Mouse (Mus musculus): ENCODE data around the gene Tmem94. TPM values are rescaled to one million over a fixed set of nuclear protein-coding genes. Genes with fewer than 3 reads are reported as not detected.

Gene Tmem94
- polyA plus RNA-seq, 1 experiment from 2014 or later = 19.9 TPM

GRCm38 (mm10) chr11:115797665-115798064, 32.4 kb downstream of the Tmem94 start:
- no peak for ATAC-seq (ENCODE audit: insufficient read depth, low FRiP score, low read depth)
- Histone ChIP-seq H3K4me3 (replicated peaks) (no peak overlapping the region), H3K9me3 (no peaks in the 10 kb centered on the region), H3K27me3 (replicated peaks) (no peaks in the 10 kb centered on the region), H3K27ac (no peak overlapping the region), H3K4me1 (no peaks in the 10 kb centered on the region), H3K36me3 (peaks cover 77% of the 10 kb centered on the region), H3K9ac (no peak overlapping the region), H3K4me2 (no peak overlapping the region)
- WGBS = 79% methylated on average over 9 of the region's 9 CpGs

- WGBS = 89% methylated on average over 18 of the region's 18 CpGs
- Histone ChIP-seq H3K27me3 (replicated peaks) (no peaks in the 10 kb centered on the region), H3K27ac (no peak overlapping the region), H3K4me1 (no peaks in the 10 kb centered on the region), H3K9ac (no peak overlapping the region), H3K4me3 (replicated peaks) (no peak overlapping the region), H3K36me3 (peaks cover 74% of the 10 kb centered on the region), H3K4me2 (no peak overlapping the region), H3K9me3 (no peaks in the 10 kb centered on the region)
- no peak for ATAC-seq (ENCODE audit: insufficient read depth, low FRiP score, low read depth)
Observed at GRCm38 (mm10) chr11:115800981-115801380, 35.7 kb downstream of the Tmem94 start.

GRCm38 (mm10) chr11:115803072-115803709, 38.0 kb downstream of the Tmem94 start:
- ATAC-seq (ENCODE audit: insufficient read depth, low FRiP score, low read depth) = no peak
- Histone ChIP-seq H3K9ac (no peak overlapping the region), H3K4me1 (peaks cover 6% of the 10 kb centered on the region), H3K9me3 (no peaks in the 10 kb centered on the region), H3K4me3 (replicated peaks) (no peak overlapping the region), H3K4me2 (no peak overlapping the region), H3K27me3 (replicated peaks) (no peaks in the 10 kb centered on the region), H3K27ac (no peak overlapping the region), H3K36me3 (peaks cover 66% of the 10 kb centered on the region)
- WGBS = 91% methylated on average over 24 of the region's 24 CpGs

- no peak overlapping the region for H3K27ac ChIP-seq
- no peaks in the 10 kb centered on the region for H3K9me3 ChIP-seq
- 90% methylated on average over 7 of the region's 7 CpGs for WGBS
- H3K27me3 ChIP-seq (replicated peaks) = no peaks in the 10 kb centered on the region
- no peak overlapping the region for H3K9ac ChIP-seq
- H3K4me1 ChIP-seq = peaks cover 24% of the 10 kb centered on the region
- H3K4me3 ChIP-seq (replicated peaks) = no peak overlapping the region
- peaks cover 52% of the 10 kb centered on the region for H3K36me3 ChIP-seq
- peak; percentile 61; the same call in 1 of the 2 replicates for ATAC-seq (ENCODE audit: insufficient read depth, low FRiP score, low read depth)
- no peak overlapping the region for H3K4me2 ChIP-seq
Observed at GRCm38 (mm10) chr11:115805005-115805404, 39.8 kb downstream of the Tmem94 start.

GRCm38 (mm10) chr11:115806154-115806553, 40.9 kb downstream of the Tmem94 start:
- Histone ChIP-seq H3K4me3 (replicated peaks) (no peak overlapping the region), H3K9me3 (no peaks in the 10 kb centered on the region), H3K36me3 (peaks cover 46% of the 10 kb centered on the region), H3K27ac (no peak overlapping the region), H3K27me3 (replicated peaks) (no peaks in the 10 kb centered on the region), H3K4me2 (no peak overlapping the region), H3K4me1 (peaks cover 36% of the 10 kb centered on the region), H3K9ac (no peak overlapping the region)
- 89% methylated on average over 10 of the region's 10 CpGs for WGBS
- no peak for ATAC-seq (ENCODE audit: insufficient read depth, low FRiP score, low read depth)

- Histone ChIP-seq H3K4me1 (peaks cover 47% of the 10 kb centered on the region), H3K27me3 (replicated peaks) (no peaks in the 10 kb centered on the region), H3K9me3 (no peaks in the 10 kb centered on the region), H3K9ac (no peak overlapping the region), H3K36me3 (peaks cover 44% of the 10 kb centered on the region), H3K27ac (0 out of 2 replicates have a peak overlapping the region, but pooled peaks have one; percentile 76), H3K4me3 (replicated peaks) (no peak overlapping the region), H3K4me2 (no peak overlapping the region)
- ATAC-seq (ENCODE audit: insufficient read depth, low FRiP score, low read depth) = no peak
- WGBS = 76% methylated on average over 6 of the region's 6 CpGs
Observed at GRCm38 (mm10) chr11:115807306-115807705, 42.1 kb downstream of the Tmem94 start.

- Histone ChIP-seq H3K27me3 (replicated peaks) (no peaks in the 10 kb centered on the region), H3K27ac (peak overlapping the region; percentile 76), H3K9me3 (no peaks in the 10 kb centered on the region), H3K4me3 (replicated peaks) (no peak overlapping the region), H3K9ac (no peak overlapping the region), H3K4me2 (no peak overlapping the region), H3K4me1 (peaks cover 54% of the 10 kb centered on the region), H3K36me3 (peaks cover 37% of the 10 kb centered on the region)
- 72% methylated on average over 11 of the region's 11 CpGs for WGBS
- ATAC-seq (ENCODE audit: insufficient read depth, low FRiP score, low read depth) = no peak
Observed at GRCm38 (mm10) chr11:115807971-115808370, 42.7 kb downstream of the Tmem94 start.

GRCm38 (mm10) chr11:115808696-115809310, 43.6 kb downstream of the Tmem94 start:
- Histone ChIP-seq H3K4me3 (replicated peaks) (peak overlapping the region; percentile 6; the same call in 1 of the 2 replicates), H3K9me3 (no peaks in the 10 kb centered on the region), H3K4me2 (peak overlapping the region; percentile 39), H3K9ac (peak overlapping the region; percentile 12; the same call in 1 of the 2 replicates), H3K36me3 (peaks cover 29% of the 10 kb centered on the region), H3K27me3 (replicated peaks) (no peaks in the 10 kb centered on the region), H3K4me1 (peaks cover 54% of the 10 kb centered on the region), H3K27ac (peak overlapping the region; percentile 76)
- no peak for ATAC-seq (ENCODE audit: insufficient read depth, low FRiP score, low read depth)
- 19% methylated on average over 10 of the region's 10 CpGs for WGBS

- WGBS = 51% methylated on average over 8 of the region's 8 CpGs
- no peaks in the 10 kb centered on the region for H3K9me3 ChIP-seq
- peak overlapping the region; percentile 12; the same call in 1 of the 2 replicates for H3K9ac ChIP-seq
- H3K4me1 ChIP-seq = peaks cover 54% of the 10 kb centered on the region
- H3K4me3 ChIP-seq (replicated peaks) = peak overlapping the region; percentile 6; the same call in 1 of the 2 replicates
- H3K36me3 ChIP-seq = peaks cover 27% of the 10 kb centered on the region; the same call in 1 of the 2 replicates
- no peak for ATAC-seq (ENCODE audit: insufficient read depth, low FRiP score, low read depth)
- no peaks in the 10 kb centered on the region for H3K27me3 ChIP-seq (replicated peaks)
- H3K4me2 ChIP-seq = peak overlapping the region; percentile 39
- peak overlapping the region; percentile 76 for H3K27ac ChIP-seq
Observed at GRCm38 (mm10) chr11:115809311-115809781, 44.1 kb downstream of the Tmem94 start.

- Histone ChIP-seq H3K27me3 (replicated peaks) (no peaks in the 10 kb centered on the region), H3K4me1 (peaks cover 57% of the 10 kb centered on the region), H3K36me3 (peaks cover 18% of the 10 kb centered on the region; the same call in 1 of the 2 replicates), H3K4me2 (peak overlapping the region; percentile 90), H3K4me3 (replicated peaks) (peak overlapping the region; percentile 81), H3K9me3 (no peaks in the 10 kb centered on the region), H3K27ac (peak overlapping the region; percentile 76), H3K9ac (0 out of 2 replicates have a peak overlapping the region, but pooled peaks have one; percentile 16)
- no peak for ATAC-seq (ENCODE audit: insufficient read depth, low FRiP score, low read depth)
- WGBS = 54% methylated on average over 14 of the region's 14 CpGs
Observed at GRCm38 (mm10) chr11:115810377-115810776, 45.1 kb downstream of the Tmem94 start.

- Histone ChIP-seq H3K27ac (peak overlapping the region; percentile 86; the same call in 1 of the 2 replicates), H3K4me1 (peaks cover 65% of the 10 kb centered on the region), H3K9ac (peak overlapping the region; percentile 83; the same call in 1 of the 2 replicates)
Observed at GRCm38 (mm10) chr11:115811381-115812093, 46.3 kb downstream of the Tmem94 start.

More at GRCm38 (mm10) chr11:115811381-115812093, 46.3 kb downstream of the Tmem94 start:
- H3K27me3 ChIP-seq (replicated peaks) = no peaks in the 10 kb centered on the region
- H3K4me2 ChIP-seq = peak overlapping the region; percentile 90
- ATAC-seq (ENCODE audit: insufficient read depth, low FRiP score, low read depth) = no peak
- peaks cover 18% of the 10 kb centered on the region; the same call in 1 of the 2 replicates for H3K36me3 ChIP-seq
- H3K4me3 ChIP-seq (replicated peaks) = peak overlapping the region; percentile 81
- WGBS = 75% methylated on average over 20 of the region's 20 CpGs
- no peaks in the 10 kb centered on the region for H3K9me3 ChIP-seq
